Mouse (Mus musculus) liver, postnatal 0 days (tissue): ENCODE measurements around the gene Mrc1. TPM values are rescaled to one million over a fixed set of nuclear protein-coding genes. Genes with fewer than 3 reads are reported as not detected.

ENCODE experiments used
- ATAC-seq: fragments of 200-750 bp; cut with Nextera tagmentation; 2 replicates; pipeline ENCODE4 v1.8.0; 2017; ENCODE audit warnings: mild to moderate bottlenecking, moderate library complexity
- DNase-seq: peaks from one replicate; pipeline ENCODE4 v3.0.0-alpha.2; 2016
- H3K27ac ChIP-seq: fragments of 300-500 bp; sonication (generic); 2 replicates; pipeline ENCODE4 v1.5.1; 2014; ENCODE audit warnings: antibody characterized with exemption, moderate library complexity, mild to moderate bottlenecking, low read depth
- H3K27me3 ChIP-seq: fragments of 300-500 bp; sonication (generic); 2 replicates; pipeline ENCODE4 v1.6.1; 2014; ENCODE audit warnings: low read length, control low read depth, mixed read lengths; ENCODE audit not compliant: insufficient read depth
- H3K36me3 ChIP-seq: fragments of 300-500 bp; sonication (generic); replicated peaks from 2 replicates; pipeline ENCODE4 v1.6.1; 2014; ENCODE audit warnings: mild to moderate bottlenecking, control low read depth, low read length, moderate library complexity, mixed read lengths; ENCODE audit not compliant: insufficient read depth
- H3K4me1 ChIP-seq: fragments of 300-500 bp; sonication (generic); 2 replicates; pipeline ENCODE4 v1.6.1; 2014; ENCODE audit warnings: antibody characterized with exemption, mild to moderate bottlenecking, control low read depth; ENCODE audit not compliant: insufficient read depth
- H3K4me2 ChIP-seq: fragments of 300-500 bp; sonication (generic); 2 replicates; pipeline ENCODE4 v1.6.1; 2014; ENCODE audit warnings: low read depth, mild to moderate bottlenecking, low read length, moderate library complexity, mixed read lengths
- H3K4me3 ChIP-seq: fragments of 300-500 bp; sonication (generic); 2 replicates; pipeline ENCODE4 v1.5.1; 2014; ENCODE audit warnings: low read depth, low read length
- H3K9ac ChIP-seq: fragments of 300-500 bp; sonication (generic); replicated peaks from 2 replicates; pipeline ENCODE4 v1.6.1; 2014; ENCODE audit warnings: mild to moderate bottlenecking, moderate library complexity
- H3K9me3 ChIP-seq: fragments of 300-500 bp; sonication (generic); 2 replicates; pipeline ENCODE4 v1.6.1; 2016; ENCODE audit warnings: mild to moderate bottlenecking, control low read depth, low read length, mixed read lengths
- CTCF ChIP-seq: sonication (generic); IDR thresholded peaks from 2 replicates; pipeline ENCODE4 v1.5.1; 2016; ENCODE audit warnings: antibody characterized with exemption, low read depth
- EP300 ChIP-seq: IDR thresholded peaks from 2 replicates; pipeline ENCODE4 v1.6.1; 2016; ENCODE audit warnings: antibody characterized with exemption, low read depth, mild to moderate bottlenecking
- WGBS: fragments of 180-500 bp; shearing (Covaris S2); extraction: QIAGEN DNeasy Blood & Tissue Kit; methylation state at CpG from one replicate; pipeline ENCODE4 v1.1.7; 2014; ENCODE audit not compliant: insufficient replicate concordance; 5-methylcytosine and 5-hydroxymethylcytosine counted together
- polyA plus RNA-seq: library from polyadenylated mRNA; unstranded; fragments of >200 nt; fragmentation: Nextera tagmentation; extraction: Ambion mirVana; gene quantifications from 2 replicates; pipeline ENCODE4 v1.2.1, GENCODE M21; 2015

Gene Mrc1
- polyA plus RNA-seq, 1 experiment from 2014 or later: 13.6 TPM

- 0 out of 2 replicates have a peak, but pooled peaks have one; percentile 23 for ATAC-seq
- WGBS: 76% methylated on average over 1 of the region's 1 CpGs
- no peaks in the 10 kb centered on the region for H3K36me3 ChIP-seq
Observed at GRCm38 (mm10) chr2:14204308-14204707, 24.9 kb upstream of the Mrc1 start.

GRCm38 (mm10) chr2:14206798-14207197 is 22.4 kb upstream of the Mrc1 start:
- Histone ChIP-seq H3K36me3 (no peaks in the 10 kb centered on the region), H3K4me1 (no peaks in the 10 kb centered on the region), H3K27me3 (no peaks in the 10 kb centered on the region), H3K9ac (no peak overlapping the region), H3K9me3 (no peaks in the 10 kb centered on the region), H3K4me3 (no peak overlapping the region), H3K27ac (no peak overlapping the region), H3K4me2 (no peak overlapping the region)
- TF ChIP-seq CTCF (0 out of 2 replicates have a peak, but pooled peaks have one; percentile 9), EP300 (no peak)
- DNase-seq: no peak
- 52% methylated on average over 4 of the region's 4 CpGs for WGBS
- ATAC-seq: 0 out of 2 replicates have a peak, but pooled peaks have one; percentile 17

More at GRCm38 (mm10) chr2:14204308-14204707, 24.9 kb upstream of the Mrc1 start:
- no peak overlapping the region for H3K4me3 ChIP-seq
- no peaks in the 10 kb centered on the region for H3K27me3 ChIP-seq
- H3K27ac ChIP-seq: no peak overlapping the region
- no peak for DNase-seq
- H3K9me3 ChIP-seq: no peaks in the 10 kb centered on the region
- no peak overlapping the region for H3K4me2 ChIP-seq
- no peak overlapping the region for H3K9ac ChIP-seq
- no peaks in the 10 kb centered on the region for H3K4me1 ChIP-seq
- TF ChIP-seq CTCF (no peak), EP300 (0 out of 2 replicates have a peak, but pooled peaks have one; percentile 22)

- Histone ChIP-seq H3K36me3 (no peaks in the 10 kb centered on the region), H3K4me2 (no peak overlapping the region), H3K9ac (no peak overlapping the region), H3K9me3 (no peaks in the 10 kb centered on the region), H3K4me1 (no peaks in the 10 kb centered on the region), H3K4me3 (no peak overlapping the region), H3K27me3 (no peaks in the 10 kb centered on the region), H3K27ac (no peak overlapping the region)
- TF ChIP-seq EP300 (no peak), CTCF (no peak)
- ATAC-seq (no peak), DNase-seq (no peak)
- WGBS: 54% methylated on average over 1 of the region's 1 CpGs
Observed at GRCm38 (mm10) chr2:14210731-14211130, 18.5 kb upstream of the Mrc1 start.

GRCm38 (mm10) chr2:14211606-14212005 is 17.6 kb upstream of the Mrc1 start:
- TF ChIP-seq CTCF: no peak
- TF ChIP-seq EP300: no peak
- no peak overlapping the region for H3K27ac ChIP-seq
- no peaks in the 10 kb centered on the region for H3K9me3 ChIP-seq
- H3K4me3 ChIP-seq: no peak overlapping the region
- H3K9ac ChIP-seq: no peak overlapping the region
- H3K4me1 ChIP-seq: no peaks in the 10 kb centered on the region
- ATAC-seq (no peak), DNase-seq (no peak)
- no peaks in the 10 kb centered on the region for H3K36me3 ChIP-seq
- H3K4me2 ChIP-seq: no peak overlapping the region
- no peaks in the 10 kb centered on the region for H3K27me3 ChIP-seq

- DNase-seq: no peak
- 0 out of 2 replicates have a peak, but pooled peaks cover 2% of the 10 kb centered on the region for H3K4me1 ChIP-seq
- H3K9me3 ChIP-seq: no peaks in the 10 kb centered on the region
- H3K4me3 ChIP-seq: no peak overlapping the region
- H3K36me3 ChIP-seq: no peaks in the 10 kb centered on the region
- WGBS: 57% methylated on average over 3 of the region's 3 CpGs
- no peak for ATAC-seq
- no peaks in the 10 kb centered on the region for H3K27me3 ChIP-seq
- H3K27ac ChIP-seq: no peak overlapping the region
- H3K9ac ChIP-seq: no peak overlapping the region
- H3K4me2 ChIP-seq: no peak overlapping the region
- TF ChIP-seq EP300: no peak
- TF ChIP-seq CTCF: no peak
Observed at GRCm38 (mm10) chr2:14214764-14215163, 14.4 kb upstream of the Mrc1 start.

GRCm38 (mm10) chr2:14216653-14217052 is 12.5 kb upstream of the Mrc1 start:
- DNase-seq: no peak
- Histone ChIP-seq H3K9ac (no peak overlapping the region), H3K4me2 (no peak overlapping the region), H3K27me3 (no peaks in the 10 kb centered on the region), H3K27ac (no peak overlapping the region), H3K4me1 (0 out of 2 replicates have a peak, but pooled peaks cover 2% of the 10 kb centered on the region), H3K36me3 (no peaks in the 10 kb centered on the region), H3K4me3 (no peak overlapping the region), H3K9me3 (no peaks in the 10 kb centered on the region)
- WGBS: 55% methylated on average over 3 of the region's 3 CpGs
- TF ChIP-seq CTCF (no peak), EP300 (no peak)
- ATAC-seq: no peak

GRCm38 (mm10) chr2:14218126-14218525 is 11.1 kb upstream of the Mrc1 start:
- TF ChIP-seq EP300: no peak
- peak; percentile 31 for TF ChIP-seq CTCF

More at GRCm38 (mm10) chr2:14218126-14218525, 11.1 kb upstream of the Mrc1 start:
- whole genome bisulfite sequencing: 77% methylated on average over 6 of the region's 6 CpGs
- H3K36me3 ChIP-seq: no peaks in the 10 kb centered on the region
- H3K9me3 ChIP-seq: no peaks in the 10 kb centered on the region
- no peak overlapping the region for H3K9ac ChIP-seq
- 0 out of 2 replicates have a peak, but pooled peaks cover 2% of the 10 kb centered on the region for H3K4me1 ChIP-seq
- ATAC-seq (no peak), DNase-seq (no peak)
- H3K4me3 ChIP-seq: no peak overlapping the region
- no peaks in the 10 kb centered on the region for H3K27me3 ChIP-seq
- no peak overlapping the region for H3K27ac ChIP-seq
- H3K4me2 ChIP-seq: no peak overlapping the region
